Mouse (Mus musculus) kidney, adult 8-10 months (tissue): Measurements from ENCODE around the gene Paqr8.
"Not testable (repeated sequence)": the region's sequence is repeated elsewhere in the genome, so short reads cannot be mapped to it uniquely, and the experiment has no call there.

Experiments used
- DNase-seq, 2 experiments: peaks; one replicate each; pipeline ENCODE4 v3.0.0; 2022

Paqr8 gene

GRCm38 (mm10) chr1:20912527-20913171 is 22.2 kb downstream of the Paqr8 start:
- no peak for DNase-seq

GRCm38 (mm10) chr1:20914769-20915168 is 24.4 kb downstream of the Paqr8 start:
- DNase-seq = no peak

GRCm38 (mm10) chr1:20915608-20916007 is 25.2 kb downstream of the Paqr8 start:
- no peak for DNase-seq

GRCm38 (mm10) chr1:20917496-20918050 is 27.2 kb downstream of the Paqr8 start:
- no peak for DNase-seq

- DNase-seq = no peak
Measured at GRCm38 (mm10) chr1:20919728-20920127, 29.3 kb downstream of the Paqr8 start.

GRCm38 (mm10) chr1:20921081-20921528 is 30.7 kb downstream of the Paqr8 start:
- no peak for DNase-seq

GRCm38 (mm10) chr1:20922612-20923399 is 32.4 kb downstream of the Paqr8 start:
- DNase-seq = peak in 1 of 2 experiments; percentile 8

- not testable (repeated sequence) for DNase-seq
Measured at GRCm38 (mm10) chr1:20925324-20925723, 34.9 kb downstream of the Paqr8 start.

GRCm38 (mm10) chr1:20925926-20926325 is 35.5 kb downstream of the Paqr8 start:
- DNase-seq = no peak

- DNase-seq = no peak
Measured at GRCm38 (mm10) chr1:20926376-20926775, 36.0 kb downstream of the Paqr8 start.

GRCm38 (mm10) chr1:20928487-20928886 is 38.1 kb downstream of the Paqr8 start:
- no peak for DNase-seq

- DNase-seq = peak; percentile 28 to 62
Measured at GRCm38 (mm10) chr1:20933457-20933856, 43.1 kb downstream of the Paqr8 start.

- DNase-seq = no peak
Measured at GRCm38 (mm10) chr1:20935106-20935505, 44.7 kb downstream of the Paqr8 start.

GRCm38 (mm10) chr1:20939046-20939445 is 48.6 kb downstream of the Paqr8 start:
- DNase-seq = peak; percentile 44 to 64

- DNase-seq = peak; percentile 36 to 46
Measured at GRCm38 (mm10) chr1:20940151-20940550, 49.7 kb downstream of the Paqr8 start.

- DNase-seq = no peak
Measured at GRCm38 (mm10) chr1:20941322-20941721, 50.9 kb downstream of the Paqr8 start.

- DNase-seq = no peak
Measured at GRCm38 (mm10) chr1:20941857-20942256, 51.5 kb downstream of the Paqr8 start.

- no peak for DNase-seq
Measured at GRCm38 (mm10) chr1:20943016-20943415, 52.6 kb downstream of the Paqr8 start.

- DNase-seq = peak; percentile 88
Measured at GRCm38 (mm10) chr1:20951300-20951763, 60.9 kb downstream of the Paqr8 start, which contains the start of gene Efhc1. Efhc1 (plus strand) TSS chr1:20951626.

- DNase-seq = no peak
Measured at GRCm38 (mm10) chr1:20951799-20952198, 61.4 kb downstream of the Paqr8 start.

GRCm38 (mm10) chr1:20954876-20955275 is 64.5 kb downstream of the Paqr8 start:
- DNase-seq = no peak

GRCm38 (mm10) chr1:20969642-20970041 is 79.2 kb downstream of the Paqr8 start:
- DNase-seq = no peak

- DNase-seq = no peak
Measured at GRCm38 (mm10) chr1:20973389-20973788, 83.0 kb downstream of the Paqr8 start.
